Mouse (Mus musculus) limb, embryonic 13.5 days (tissue): ENCODE measurements at regions not wholly inside any gene's neighbourhood (a gene's known extent, or its start where the extent isn't known, plus 50 kb on each side); places are given as distances from the start of the nearest gene placed in this dataset.
"Not testable (repeated sequence)": the region's sequence is repeated elsewhere in the genome, so short reads cannot be mapped to it uniquely, and the experiment has no call there.

Experiments used
- ATAC-seq: fragments of 200-750 bp; cut with Nextera tagmentation; 2 replicates; pipeline ENCODE4 v1.8.0; 2017; ENCODE audit warnings: low read depth, moderate number of reproducible peaks, moderate TSS enrichment; ENCODE audit not compliant: low FRiP score
- H3K27ac ChIP-seq: fragments of 300-500 bp; sonication (generic); 2 replicates; pipeline ENCODE4 v1.5.1; 2015; ENCODE audit warnings: inconsistent platforms, mild to moderate bottlenecking, moderate library complexity
- H3K27me3 ChIP-seq: fragments of 300-500 bp; sonication (generic); 2 replicates; pipeline ENCODE4 v1.6.1; 2015; ENCODE audit warnings: mild to moderate bottlenecking, inconsistent platforms
- H3K36me3 ChIP-seq: fragments of 300-500 bp; sonication (generic); 2 replicates; pipeline ENCODE4 v1.6.1; 2015; ENCODE audit warnings: inconsistent platforms, mild to moderate bottlenecking, moderate library complexity
- H3K4me1 ChIP-seq: fragments of 300-500 bp; sonication (generic); 2 replicates; pipeline ENCODE4 v1.6.1; 2015; ENCODE audit warnings: inconsistent platforms
- H3K4me2 ChIP-seq: fragments of 300-500 bp; sonication (generic); replicated peaks from 2 replicates; pipeline ENCODE4 v1.6.1; 2015; ENCODE audit warnings: inconsistent platforms, mild to moderate bottlenecking, moderate library complexity
- H3K4me3 ChIP-seq: fragments of 300-500 bp; sonication (generic); 2 replicates; pipeline ENCODE4 v1.5.1; 2015; ENCODE audit warnings: moderate library complexity, mild to moderate bottlenecking, inconsistent platforms
- H3K9ac ChIP-seq: fragments of 300-500 bp; sonication (generic); 2 replicates; pipeline ENCODE4 v1.6.1; 2015; ENCODE audit warnings: mild to moderate bottlenecking, inconsistent platforms
- H3K9me3 ChIP-seq: fragments of 300-500 bp; sonication (generic); 2 replicates; pipeline ENCODE4 v1.6.1; 2016; ENCODE audit warnings: inconsistent platforms
- WGBS: fragments of 180-500 bp; shearing (Covaris S2); methylation state at CpG from one replicate; pipeline ENCODE4 v1.1.7; 2015; 5-methylcytosine and 5-hydroxymethylcytosine counted together

DNA sequence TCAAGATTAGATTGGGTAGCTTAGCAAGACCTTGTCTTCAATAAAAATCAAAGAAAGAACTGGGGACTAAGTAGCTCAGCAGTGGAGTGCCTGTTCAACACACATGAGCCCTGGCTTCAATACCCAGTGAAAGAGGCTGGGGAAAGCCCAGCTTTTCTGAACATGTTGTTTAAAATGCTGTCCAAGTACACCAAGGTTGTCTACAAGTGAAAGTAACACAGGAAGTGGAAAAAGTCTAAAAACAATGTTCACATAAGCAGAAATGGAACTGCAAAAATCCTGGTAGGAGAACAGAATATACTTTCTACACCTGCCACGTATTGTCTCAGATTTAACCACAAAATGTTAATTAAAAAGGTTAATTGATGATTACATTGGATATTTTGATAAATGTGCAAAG lies 353.8 kb upstream of the Impg1 start:
- Histone ChIP-seq H3K27ac (no peak overlapping the region), H3K36me3 (no peaks in the 10 kb centered on the region), H3K9ac (no peak overlapping the region)

DNA sequence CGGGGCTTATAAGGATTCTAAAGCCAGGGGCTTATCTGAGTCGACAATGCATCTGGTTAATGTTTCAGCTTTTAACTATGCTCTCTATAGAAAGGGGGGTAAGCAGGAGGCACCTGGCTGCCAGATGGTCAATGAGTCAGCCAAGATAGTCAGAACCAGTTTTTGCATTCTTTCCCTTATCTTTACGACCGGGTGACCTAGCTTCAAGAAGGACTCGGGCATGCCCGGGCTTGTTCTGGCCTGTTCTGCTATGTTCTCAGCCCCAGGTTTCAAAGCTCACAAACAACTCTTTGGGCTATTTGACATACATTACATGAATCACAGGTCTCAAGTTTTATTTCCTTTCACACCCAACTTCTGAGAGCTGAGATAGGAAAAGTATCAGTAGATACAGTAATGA lies 348.6 kb upstream of the Impg1 start:
- not testable (repeated sequence) for H3K9me3 ChIP-seq, H3K27me3 ChIP-seq, H3K4me1 ChIP-seq, H3K27ac ChIP-seq, H3K4me3 ChIP-seq, H3K9ac ChIP-seq, ATAC-seq, H3K36me3 ChIP-seq, H3K4me2 ChIP-seq
- WGBS: 39% methylated on average over 6 of the region's 6 CpGs

More for the DNA sequence above, 353.8 kb upstream of the Impg1 start:
- Histone ChIP-seq H3K9me3 (no peaks in the 10 kb centered on the region), H3K4me2 (no peak overlapping the region), H3K27me3 (no peaks in the 10 kb centered on the region), H3K4me3 (no peak overlapping the region), H3K4me1 (no peaks in the 10 kb centered on the region)
- 88% methylated on average over 1 of the region's 1 CpGs for WGBS
- no peak for ATAC-seq

DNA sequence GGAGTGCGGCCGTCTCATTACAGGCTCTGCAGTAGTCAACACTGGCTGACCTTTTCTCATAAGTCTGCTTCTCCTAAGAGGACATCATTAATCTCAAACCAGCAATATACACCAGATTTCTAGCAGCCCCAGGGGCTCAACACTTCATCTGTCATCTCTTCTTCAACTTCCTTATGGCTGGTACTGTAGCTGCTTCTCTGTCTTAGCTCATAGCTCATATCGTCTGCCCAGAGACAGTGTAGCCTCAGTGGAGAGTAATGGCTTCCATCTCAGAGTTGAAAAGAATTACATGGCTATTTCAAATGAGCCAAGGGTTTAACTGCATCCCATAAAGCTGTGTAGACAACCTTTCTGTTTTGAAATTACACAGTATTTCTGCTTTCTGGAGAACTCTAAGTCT lies 326.2 kb upstream of the Impg1 start:
- 68% methylated on average over 3 of the region's 3 CpGs for WGBS
- ATAC-seq: no peak
- Histone ChIP-seq H3K4me1 (no peaks in the 10 kb centered on the region), H3K36me3 (no peaks in the 10 kb centered on the region), H3K9me3 (no peaks in the 10 kb centered on the region), H3K9ac (no peak overlapping the region), H3K27me3 (no peaks in the 10 kb centered on the region), H3K27ac (no peak overlapping the region), H3K4me2 (no peak overlapping the region), H3K4me3 (no peak overlapping the region)

DNA sequence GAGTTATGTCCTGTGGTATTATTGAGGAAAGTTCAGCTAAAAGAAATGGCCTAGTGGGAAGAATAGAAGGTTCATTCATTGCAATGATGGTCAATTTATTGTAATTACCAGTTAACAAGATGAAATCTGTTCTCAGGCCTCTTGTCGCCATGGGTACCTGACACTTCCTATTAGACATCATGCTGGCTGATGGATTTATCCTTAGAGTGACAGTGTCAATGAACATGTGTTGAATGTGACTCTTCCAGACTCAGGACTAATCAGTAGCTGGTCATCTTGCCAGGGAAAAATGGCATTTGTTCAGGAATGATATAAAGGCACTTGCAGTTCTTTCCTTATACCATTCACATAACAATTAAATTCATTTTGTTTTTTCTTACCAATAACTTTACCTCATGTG lies 309.3 kb upstream of the Impg1 start:
- no peak overlapping the region for H3K27ac ChIP-seq
- ATAC-seq: no peak
- WGBS: 71% methylated on average over 1 of the region's 1 CpGs

DNA sequence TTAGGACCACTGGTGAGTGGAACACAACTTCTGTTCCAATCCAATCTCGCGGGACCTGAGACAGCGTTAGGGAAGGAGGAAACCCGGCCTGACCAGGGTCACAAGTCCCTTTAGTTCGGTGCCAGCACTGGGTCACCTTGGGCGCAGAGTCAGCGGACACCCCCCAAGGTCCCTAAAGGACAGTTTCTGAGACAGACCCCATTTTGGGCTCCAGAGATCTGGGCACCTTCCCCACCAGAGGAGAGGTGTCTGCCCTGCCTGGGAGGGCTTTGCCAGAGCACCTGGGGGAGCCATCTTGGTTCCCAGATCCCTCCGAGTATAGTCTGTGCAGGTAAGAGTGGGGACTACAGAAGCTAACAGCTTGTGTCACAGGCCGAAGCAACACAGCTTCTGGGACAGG lies 270.5 kb upstream of the Impg1 start:
- not testable (repeated sequence) for H3K27ac ChIP-seq, H3K4me3 ChIP-seq, H3K36me3 ChIP-seq, H3K4me2 ChIP-seq, H3K9me3 ChIP-seq, ATAC-seq, H3K4me1 ChIP-seq, H3K9ac ChIP-seq, H3K27me3 ChIP-seq
- 92% methylated on average over 9 of the region's 9 CpGs for WGBS

More for the DNA sequence above, 309.3 kb upstream of the Impg1 start:
- Histone ChIP-seq H3K4me1 (no peaks in the 10 kb centered on the region), H3K4me3 (no peak overlapping the region), H3K36me3 (no peaks in the 10 kb centered on the region), H3K4me2 (no peak overlapping the region), H3K27me3 (no peaks in the 10 kb centered on the region), H3K9ac (no peak overlapping the region), H3K9me3 (no peaks in the 10 kb centered on the region)

DNA sequence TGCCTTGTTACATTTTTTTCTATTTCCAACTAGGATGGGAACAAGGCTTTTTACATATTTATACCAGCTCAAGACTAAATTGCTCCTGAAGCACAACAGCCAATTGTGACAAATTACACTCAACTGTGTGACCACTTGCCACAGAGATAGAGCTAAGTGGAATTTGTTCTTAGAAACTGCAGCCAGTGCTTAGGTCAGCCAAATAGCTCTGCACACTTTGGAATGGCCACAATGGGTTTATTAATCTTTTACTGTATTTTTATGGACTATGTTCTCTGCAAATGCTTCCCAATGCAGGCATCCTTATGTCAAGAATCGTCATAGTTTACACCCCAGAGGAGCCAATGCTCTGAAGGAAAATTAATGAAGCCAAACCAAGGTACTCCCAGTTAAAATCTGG lies 267.7 kb upstream of the Impg1 start:
- Histone ChIP-seq H3K9me3 (no peaks in the 10 kb centered on the region), H3K27ac (no peak overlapping the region), H3K36me3 (no peaks in the 10 kb centered on the region), H3K9ac (no peak overlapping the region), H3K27me3 (no peaks in the 10 kb centered on the region), H3K4me2 (no peak overlapping the region), H3K4me3 (no peak overlapping the region), H3K4me1 (no peaks in the 10 kb centered on the region)
- WGBS: 74% methylated on average over 1 of the region's 1 CpGs
- ATAC-seq: no peak

DNA sequence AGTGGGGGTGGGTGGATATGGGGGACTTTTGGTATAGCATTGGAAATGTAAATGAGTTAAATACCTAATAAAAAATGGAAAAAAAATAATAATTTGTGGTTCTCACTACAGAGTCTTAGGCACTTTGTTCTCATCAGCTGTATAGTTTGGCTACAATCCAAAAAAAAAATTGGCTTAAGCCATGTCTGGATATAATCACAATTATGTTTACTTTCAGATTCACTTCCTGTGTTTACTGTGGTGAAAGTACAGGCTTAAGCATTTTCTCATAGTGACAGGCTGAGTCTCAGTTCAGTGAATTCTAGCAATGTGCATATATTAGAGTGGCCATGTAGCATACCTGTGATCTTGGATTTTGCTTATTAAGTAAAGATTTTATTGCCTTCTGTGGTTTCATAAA lies 258.4 kb upstream of the Impg1 start:
- ATAC-seq: no peak
- Histone ChIP-seq H3K4me3 (no peak overlapping the region), H3K27ac (no peak overlapping the region), H3K9ac (no peak overlapping the region), H3K4me1 (no peaks in the 10 kb centered on the region), H3K9me3 (no peaks in the 10 kb centered on the region), H3K4me2 (no peak overlapping the region), H3K36me3 (no peaks in the 10 kb centered on the region), H3K27me3 (no peaks in the 10 kb centered on the region)

DNA sequence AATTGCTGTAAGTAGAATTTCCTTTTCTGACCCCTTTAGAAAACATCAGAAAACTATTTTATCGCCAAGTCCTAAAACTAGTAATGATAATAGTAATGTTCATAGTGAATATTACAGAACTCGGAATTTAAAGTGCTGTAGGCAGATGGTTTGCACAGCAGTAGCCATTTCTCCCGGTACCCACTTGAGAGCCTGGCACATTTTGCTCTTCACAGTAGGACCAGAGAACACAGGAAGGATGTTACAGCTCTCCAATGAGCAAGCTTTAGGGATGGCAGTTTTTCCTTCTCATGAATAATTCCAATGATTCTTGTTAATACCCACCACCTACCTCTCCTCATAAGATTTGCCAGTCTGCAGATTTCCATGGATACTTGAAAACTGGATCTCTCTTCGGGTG lies 253.2 kb upstream of the Impg1 start:
- H3K27ac ChIP-seq: no peak overlapping the region
- no peaks in the 10 kb centered on the region for H3K4me1 ChIP-seq
- H3K9me3 ChIP-seq: no peaks in the 10 kb centered on the region
- H3K4me3 ChIP-seq: no peak overlapping the region
- no peaks in the 10 kb centered on the region for H3K36me3 ChIP-seq
- 83% methylated on average over 4 of the region's 4 CpGs for WGBS
- no peak for ATAC-seq
- H3K4me2 ChIP-seq: no peak overlapping the region
- no peak overlapping the region for H3K9ac ChIP-seq
- no peaks in the 10 kb centered on the region for H3K27me3 ChIP-seq

DNA sequence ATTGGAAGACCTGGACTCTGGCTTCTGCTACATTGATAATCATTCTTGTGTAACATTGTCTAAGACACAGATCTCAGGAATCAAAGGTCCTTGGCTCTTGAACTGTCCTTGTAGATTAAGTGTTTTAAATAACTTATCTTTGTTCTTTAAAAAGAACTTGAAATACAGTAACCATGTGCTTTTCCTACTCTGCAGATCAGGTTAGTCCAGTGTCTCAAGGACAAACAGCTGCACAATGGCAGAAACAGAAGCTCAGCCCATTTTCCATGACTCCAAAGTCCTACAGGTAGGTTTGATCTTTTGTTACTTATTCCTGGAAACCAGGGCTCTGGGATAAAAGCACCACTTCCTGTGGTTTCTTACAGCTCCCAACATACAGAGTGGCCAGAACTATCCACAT lies 244.5 kb upstream of the Impg1 start:
- ATAC-seq: no peak
- no peaks in the 10 kb centered on the region for H3K9me3 ChIP-seq
- no peak overlapping the region for H3K4me3 ChIP-seq
- no peaks in the 10 kb centered on the region for H3K4me1 ChIP-seq
- H3K27ac ChIP-seq: no peak overlapping the region
- H3K4me2 ChIP-seq: no peak overlapping the region
- H3K9ac ChIP-seq: no peak overlapping the region
- H3K27me3 ChIP-seq: no peaks in the 10 kb centered on the region
- H3K36me3 ChIP-seq: no peaks in the 10 kb centered on the region

DNA sequence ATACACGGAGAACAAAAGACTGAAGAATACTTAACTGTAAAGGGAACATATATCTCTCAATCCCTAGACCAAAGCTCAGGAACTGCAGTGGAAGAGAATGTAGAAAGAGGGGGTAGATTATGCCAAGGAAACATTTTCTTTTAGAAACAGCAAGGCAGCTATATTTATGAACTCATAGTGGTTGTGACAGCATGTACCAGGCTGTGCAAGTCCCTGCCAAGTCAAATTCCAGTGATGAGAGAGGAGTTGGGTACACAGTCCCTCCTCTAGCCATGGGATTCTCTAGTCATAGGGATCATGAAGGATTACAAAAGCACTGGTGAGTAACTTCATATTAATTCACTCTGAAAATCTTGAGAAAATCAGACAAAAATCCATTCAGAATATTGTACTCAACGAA lies 240.0 kb upstream of the Impg1 start:
- H3K9me3 ChIP-seq: no peaks in the 10 kb centered on the region
- no peak overlapping the region for H3K9ac ChIP-seq
- ATAC-seq: no peak
- H3K27me3 ChIP-seq: no peaks in the 10 kb centered on the region
- no peaks in the 10 kb centered on the region for H3K36me3 ChIP-seq
- no peak overlapping the region for H3K27ac ChIP-seq
- H3K4me1 ChIP-seq: no peaks in the 10 kb centered on the region
- H3K4me2 ChIP-seq: no peak overlapping the region
- 83% methylated on average over 2 of the region's 2 CpGs for WGBS
- no peak overlapping the region for H3K4me3 ChIP-seq

DNA sequence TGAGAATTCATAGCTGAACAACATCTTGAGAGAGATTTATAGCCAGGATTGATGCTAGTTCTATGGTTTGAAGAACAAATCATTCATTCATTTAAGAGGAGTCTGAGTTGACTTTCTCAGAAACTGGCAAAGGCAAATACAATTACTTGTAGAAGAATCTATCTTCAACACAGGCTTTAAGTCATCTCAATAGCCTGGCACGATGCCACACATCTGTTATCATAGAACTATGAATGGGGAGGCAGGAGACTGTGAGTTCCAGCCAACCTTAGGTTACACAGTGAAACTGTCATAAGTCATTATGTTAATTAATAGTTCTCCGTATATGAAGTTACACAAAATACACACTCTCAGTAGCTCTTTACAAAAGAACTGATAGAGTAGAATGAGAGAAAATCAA lies 231.9 kb upstream of the Impg1 start:
- Histone ChIP-seq H3K9me3 (no peaks in the 10 kb centered on the region), H3K36me3 (no peaks in the 10 kb centered on the region), H3K4me1 (no peaks in the 10 kb centered on the region), H3K4me2 (no peak overlapping the region), H3K27me3 (no peaks in the 10 kb centered on the region), H3K4me3 (no peak overlapping the region), H3K27ac (no peak overlapping the region), H3K9ac (no peak overlapping the region)
- ATAC-seq: no peak
- WGBS: 85% methylated on average over 2 of the region's 2 CpGs

DNA sequence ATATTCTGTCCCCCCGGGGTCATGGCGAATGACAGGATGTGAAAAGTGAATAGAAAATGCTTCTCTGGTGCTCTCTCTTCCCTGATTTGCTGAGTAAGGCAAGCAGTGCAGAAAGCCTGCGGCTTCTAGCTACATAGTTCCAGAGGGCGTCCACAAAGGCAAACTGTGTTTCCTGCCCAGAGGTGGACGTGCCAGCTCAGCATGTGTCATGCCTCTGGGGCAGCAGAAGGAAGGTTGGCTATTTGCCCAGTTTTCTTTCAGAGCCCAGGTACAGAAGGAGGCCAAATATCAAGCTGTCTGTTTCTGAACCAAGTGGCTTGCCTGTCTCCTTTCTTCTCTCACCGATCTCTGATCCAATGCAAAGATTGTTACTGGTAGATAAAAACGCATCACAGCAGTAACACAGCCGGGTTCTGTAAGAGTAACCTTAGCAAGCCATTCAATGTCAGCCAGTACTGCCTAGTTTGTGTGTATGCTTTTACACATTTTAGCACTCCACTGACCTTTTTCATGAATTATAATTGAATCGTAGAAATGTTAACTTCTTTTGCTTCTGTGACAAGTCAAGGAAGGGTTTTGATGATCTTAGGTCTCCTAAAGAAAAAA lies 223.3 kb upstream of the Impg1 start:
- Histone ChIP-seq H3K4me2 (no peak overlapping the region), H3K9me3 (no peaks in the 10 kb centered on the region), H3K27ac (no peak overlapping the region), H3K4me1 (peaks cover 6% of the 10 kb centered on the region; the same call in 1 of the 2 replicates), H3K36me3 (no peaks in the 10 kb centered on the region), H3K9ac (no peak overlapping the region), H3K27me3 (no peaks in the 10 kb centered on the region), H3K4me3 (no peak overlapping the region)
- 64% methylated on average over 9 of the region's 9 CpGs for WGBS
- 0 out of 2 replicates have a peak, but pooled peaks have one; percentile 40 for ATAC-seq

DNA sequence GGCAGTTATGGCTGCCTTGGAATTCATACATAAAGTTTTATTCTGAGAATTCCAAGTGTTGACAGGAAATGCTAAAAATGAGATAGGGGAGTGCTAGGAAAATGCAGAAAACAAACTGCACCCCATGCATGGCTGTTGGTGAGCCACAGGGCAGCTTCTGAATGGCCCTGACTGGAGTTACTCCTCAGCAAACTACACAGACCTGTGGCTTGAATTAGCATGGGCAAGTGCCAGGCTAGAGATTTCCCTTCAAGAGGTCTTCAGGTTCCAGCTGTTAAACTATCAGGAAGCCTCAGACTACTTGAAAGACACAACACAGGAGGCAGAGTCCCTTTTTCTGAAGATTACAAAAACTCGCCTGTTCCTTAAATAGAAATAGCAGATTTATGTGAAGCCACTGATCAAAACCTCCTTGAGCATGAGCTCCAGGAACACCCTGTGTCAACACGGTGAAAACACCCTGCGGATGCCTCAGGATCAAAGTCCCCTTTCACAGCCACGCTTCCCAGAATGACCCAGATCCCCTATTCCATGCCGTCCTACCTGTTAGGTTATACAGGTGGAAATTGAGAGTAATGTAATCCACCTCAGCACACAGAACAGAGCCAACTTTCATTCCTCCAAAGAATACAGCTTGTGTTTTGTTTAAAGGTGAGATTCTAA lies 217.9 kb upstream of the Impg1 start:
- H3K36me3 ChIP-seq: no peaks in the 10 kb centered on the region
- 55% methylated on average over 5 of the region's 5 CpGs for WGBS

More for the DNA sequence above, 217.9 kb upstream of the Impg1 start:
- H3K27ac ChIP-seq: no peak overlapping the region
- no peak overlapping the region for H3K4me3 ChIP-seq
- H3K4me2 ChIP-seq: no peak overlapping the region
- ATAC-seq: no peak
- H3K9me3 ChIP-seq: no peaks in the 10 kb centered on the region
- H3K27me3 ChIP-seq: no peaks in the 10 kb centered on the region
- H3K9ac ChIP-seq: no peak overlapping the region
- 0 out of 2 replicates have a peak, but pooled peaks cover under 1% of the 10 kb centered on the region for H3K4me1 ChIP-seq
